Mouse (Mus musculus) heart, adult 9 months (tissue): ENCODE results near the gene Rsph1.

Experiments used
- DNase-seq, 2 experiments: peaks; one replicate each; pipeline ENCODE4 v3.0.0; 2022; ENCODE audit warnings: low spot score in 2 of 2

Rsph1 gene

DNA sequence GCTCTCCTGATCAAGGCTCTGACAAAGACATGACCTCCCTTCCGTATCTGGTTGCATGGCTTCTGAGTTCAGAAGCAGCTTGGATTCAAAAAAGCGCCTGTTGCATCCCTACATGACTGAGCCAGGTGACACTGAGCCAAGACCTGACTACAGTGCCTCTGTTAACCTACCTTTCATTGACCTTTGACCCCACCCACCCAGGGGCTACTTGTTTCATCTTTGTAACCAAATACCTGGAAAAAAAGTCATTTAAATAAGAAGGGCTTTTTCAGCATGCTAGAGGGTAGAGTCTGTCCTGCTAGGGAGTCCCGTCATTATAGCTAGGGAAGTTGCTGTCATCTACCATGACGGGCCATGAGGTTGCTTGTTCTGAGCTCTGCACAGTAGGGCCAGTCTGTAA is 26.2 kb upstream of the Rsph1 start:
- no peak for DNase-seq

DNA sequence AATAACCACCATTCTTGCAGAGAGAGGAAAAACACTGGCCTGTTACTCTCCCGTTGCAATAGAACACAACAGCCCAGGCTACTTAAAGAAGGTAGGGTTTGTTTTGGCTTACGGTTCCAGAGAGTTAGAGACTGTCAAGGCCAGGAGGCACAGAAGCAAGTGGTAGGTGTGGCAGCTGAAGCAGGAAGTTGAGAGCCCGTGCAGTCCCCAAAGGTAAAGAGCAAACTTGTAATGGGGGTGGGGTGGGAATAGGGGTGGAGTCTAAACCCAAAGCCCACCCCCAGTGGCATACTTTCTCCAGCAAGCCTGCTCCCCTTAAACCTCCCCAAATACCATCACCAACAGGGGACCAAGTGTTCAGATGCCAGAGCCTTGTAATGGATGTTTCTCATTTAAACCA is 23.6 kb upstream of the Rsph1 start:
- DNase-seq, result no peak

DNA sequence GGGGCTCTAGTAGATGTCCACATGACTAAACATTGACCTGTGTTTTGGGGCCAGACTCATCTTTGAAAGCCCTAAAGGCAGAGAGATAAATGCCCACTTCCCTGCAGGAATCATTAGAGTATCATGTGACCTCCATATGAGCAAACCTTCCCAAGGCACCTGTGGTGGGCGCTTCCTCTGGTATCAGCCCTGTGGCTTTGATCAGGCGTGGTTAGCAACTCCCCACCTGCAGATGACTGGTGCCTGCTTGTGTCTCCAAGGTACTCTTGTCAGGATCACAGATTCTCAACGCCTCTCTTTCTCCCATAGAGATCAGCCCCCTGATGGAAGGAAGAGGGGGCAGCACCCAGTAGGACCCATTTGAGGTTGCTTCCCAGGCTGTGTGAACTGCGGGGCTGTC is 22.8 kb upstream of the Rsph1 start:
- DNase-seq, result no peak

DNA sequence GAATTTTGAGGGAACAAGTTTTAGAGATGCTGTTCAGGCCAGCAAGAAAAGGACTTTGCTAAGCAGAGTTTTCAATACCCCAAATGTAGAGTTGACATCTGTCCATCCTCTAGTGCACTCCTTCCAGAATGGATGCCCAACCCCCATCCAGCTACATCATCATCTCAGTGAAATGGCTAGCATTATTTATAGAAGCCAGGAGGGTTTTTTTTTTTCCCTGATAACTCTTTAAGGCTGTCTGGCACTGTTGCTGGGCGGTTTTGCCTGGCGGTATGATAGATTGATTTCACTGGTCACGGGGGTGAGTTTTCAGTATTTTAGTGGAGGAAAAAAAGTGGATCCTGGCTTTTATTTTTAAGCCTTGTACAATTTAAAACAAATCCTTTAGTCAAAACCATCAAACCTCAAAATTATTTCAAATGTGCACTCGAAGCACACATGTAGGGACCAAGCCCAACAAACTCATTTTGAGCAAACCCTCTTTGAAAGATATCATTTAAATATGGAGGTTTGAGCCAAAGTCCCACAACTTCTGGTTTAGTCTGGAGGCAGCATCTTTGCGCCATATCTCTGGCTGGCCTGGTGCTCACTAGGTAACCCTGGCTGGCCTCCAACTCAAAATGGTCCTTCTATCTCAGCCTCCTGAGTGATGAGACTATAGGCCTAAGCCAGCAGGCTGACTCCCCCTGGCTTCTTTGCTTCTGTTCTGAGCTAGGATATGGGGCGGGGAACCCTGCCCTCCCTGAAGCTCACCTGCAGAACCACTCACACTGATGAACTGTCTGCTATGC is 21.4 kb upstream of the Rsph1 start:
- no peak for DNase-seq

DNA sequence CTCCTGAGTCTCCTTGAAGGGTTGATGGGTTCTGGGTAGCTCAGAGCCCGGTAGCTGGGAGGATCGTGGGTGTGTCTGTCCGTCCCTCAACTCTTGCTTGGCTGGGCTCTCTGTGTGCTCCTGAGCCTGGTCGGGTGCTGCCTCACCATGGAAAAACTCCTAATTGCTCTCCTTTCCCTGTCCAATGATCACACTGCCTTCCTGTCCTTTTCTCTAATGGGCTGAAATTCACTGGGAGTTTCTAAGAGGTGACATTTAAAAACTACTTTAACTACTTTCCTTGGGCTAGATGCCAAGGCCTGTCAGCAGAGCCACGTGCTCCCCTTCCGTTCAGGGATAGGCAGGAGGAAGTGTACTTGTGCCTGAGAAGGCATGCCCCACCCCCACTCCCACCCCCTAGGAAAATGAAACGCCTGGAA is 20.3 kb upstream of the Rsph1 start:
- peak; percentile 64 to 65 for DNase-seq

DNA sequence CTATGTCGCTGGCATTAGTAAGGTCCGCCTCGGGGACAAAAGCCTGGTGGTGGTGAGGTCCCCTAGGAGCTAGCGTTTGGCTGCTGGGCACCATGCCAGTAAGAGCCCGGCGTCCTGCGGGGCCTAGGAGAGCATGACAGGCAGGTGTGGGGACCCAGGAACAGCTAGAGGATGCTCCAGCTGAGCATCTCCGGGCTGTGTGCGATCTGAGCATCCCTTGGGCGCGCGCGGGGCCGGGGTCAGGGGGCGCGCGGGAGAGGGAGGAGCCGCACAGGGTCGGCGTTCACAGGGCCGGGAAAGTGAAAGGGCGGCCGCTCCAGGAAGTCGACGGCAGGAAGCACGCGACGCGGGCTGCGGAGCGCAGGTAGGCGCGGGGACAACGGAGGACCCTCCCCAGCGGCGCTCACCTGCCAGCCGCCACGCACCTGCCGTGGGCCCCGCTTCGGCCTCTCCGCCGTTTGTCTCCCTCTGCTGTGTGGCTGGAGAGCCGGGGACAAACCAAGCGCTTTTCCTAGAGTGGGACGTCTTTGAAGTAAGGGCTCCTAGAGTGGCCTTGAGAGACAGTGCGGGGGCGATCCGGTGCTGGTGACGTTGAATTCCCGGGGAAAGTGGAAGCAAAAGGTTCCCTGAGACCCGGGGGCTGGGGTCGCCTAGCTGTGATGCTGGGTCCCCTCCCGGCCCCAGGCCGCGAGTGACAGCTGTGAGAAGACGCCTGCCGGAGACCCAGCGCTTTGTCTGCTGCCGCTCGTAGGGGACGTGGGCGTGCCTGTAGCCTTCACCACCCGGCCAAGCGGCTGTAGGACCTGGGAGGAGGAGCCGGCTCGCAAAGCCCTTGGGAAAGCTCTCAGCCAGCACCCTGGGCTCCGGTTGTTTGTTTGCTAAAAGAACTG is 19.0 kb upstream of the Rsph1 start:
- DNase-seq, result peak; percentile 80 to 82

DNA sequence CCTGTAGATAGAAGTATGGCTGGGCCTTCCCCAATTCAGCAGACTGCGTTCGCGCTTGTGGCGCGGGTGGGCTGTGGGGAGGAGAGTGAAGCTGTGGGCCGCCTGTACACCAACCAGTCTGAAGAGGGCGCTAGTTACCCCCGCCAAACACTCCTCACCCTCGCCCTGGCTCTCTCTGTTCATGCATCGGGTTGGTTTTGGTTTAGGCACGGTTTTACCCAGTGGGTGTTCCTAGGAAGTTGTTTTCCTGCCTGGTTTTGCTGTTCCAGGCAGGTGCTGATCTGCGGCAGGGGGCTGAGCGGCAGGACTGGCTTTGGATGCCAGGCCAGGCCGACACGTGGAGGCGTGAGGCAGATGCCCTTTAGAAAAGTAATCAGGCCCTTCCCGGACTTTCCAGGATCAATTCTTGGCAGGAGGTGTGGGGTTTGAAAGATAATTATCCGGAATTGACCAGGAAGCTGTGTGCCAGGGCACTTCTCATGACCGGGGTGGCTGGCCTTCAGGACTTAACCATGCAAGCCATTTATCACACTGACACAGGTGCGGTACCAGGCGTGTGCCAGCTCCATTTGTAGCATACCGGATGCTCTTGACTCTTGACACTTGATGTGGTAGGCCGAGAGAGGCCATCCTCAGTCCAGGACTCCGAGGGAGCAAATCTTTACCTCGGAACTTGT is 18.2 kb upstream of the Rsph1 start:
- DNase-seq, result no peak

DNA sequence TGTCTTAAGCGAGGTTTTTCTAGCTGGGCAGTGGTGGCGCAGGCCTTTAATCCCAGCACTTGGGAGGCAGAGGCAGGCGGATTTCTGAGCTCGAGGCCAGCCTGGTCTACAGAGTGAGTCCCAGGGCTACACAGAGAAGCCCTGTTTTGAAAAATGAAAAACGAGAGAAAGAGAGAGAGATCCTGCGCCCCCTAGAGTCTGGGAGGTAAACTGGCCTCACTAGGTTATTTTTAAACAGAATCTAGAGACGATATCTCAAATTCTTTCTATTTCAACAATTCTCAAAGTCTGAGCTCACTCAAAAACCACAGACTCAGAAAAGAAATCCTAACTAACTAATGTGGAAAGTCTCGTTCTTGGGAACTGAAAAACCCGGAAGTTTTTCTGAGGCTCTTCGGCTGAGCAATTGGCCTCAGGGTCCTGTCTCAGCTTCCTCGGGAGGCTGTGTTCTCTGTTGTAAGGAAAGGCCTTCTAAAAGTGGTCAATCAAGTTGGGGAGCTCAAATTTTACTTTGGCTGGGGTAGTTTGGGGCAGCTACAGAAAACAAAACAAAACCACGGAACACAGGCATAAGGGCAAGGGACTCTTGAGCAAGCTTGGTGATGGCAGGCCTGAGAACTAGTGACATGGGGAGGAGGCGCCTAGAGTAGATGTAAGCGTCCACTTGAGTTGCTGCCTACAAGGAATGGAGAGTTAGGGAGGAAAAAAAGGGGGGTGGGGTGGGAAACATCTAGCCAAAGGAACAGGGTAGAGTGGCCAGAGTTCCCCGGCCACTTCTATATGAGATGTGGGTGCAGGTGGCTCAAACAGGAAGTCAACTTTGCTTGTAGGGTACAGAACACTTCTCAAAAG is 17.4 kb upstream of the Rsph1 start:
- no peak for DNase-seq

DNA sequence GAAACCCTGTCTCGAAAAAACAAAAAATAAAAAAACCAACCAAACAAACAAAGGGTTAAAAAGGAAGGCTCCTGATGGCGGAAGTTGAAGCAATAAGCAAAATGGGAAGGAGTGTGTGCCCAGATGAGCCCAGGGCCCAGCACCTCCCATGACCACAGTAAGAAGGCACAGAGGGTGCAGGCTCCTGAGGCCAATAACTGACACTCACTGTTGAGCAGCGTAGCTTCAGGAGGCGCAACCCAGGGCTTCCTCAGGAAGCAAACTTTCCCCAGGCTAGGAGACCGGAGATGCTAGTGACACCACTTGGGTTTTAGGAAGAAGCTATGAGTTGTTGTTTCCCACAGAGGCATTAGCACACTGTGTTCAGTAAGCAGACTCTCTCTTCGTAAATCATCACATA is 13.7 kb upstream of the Rsph1 start:
- DNase-seq, result no peak

DNA sequence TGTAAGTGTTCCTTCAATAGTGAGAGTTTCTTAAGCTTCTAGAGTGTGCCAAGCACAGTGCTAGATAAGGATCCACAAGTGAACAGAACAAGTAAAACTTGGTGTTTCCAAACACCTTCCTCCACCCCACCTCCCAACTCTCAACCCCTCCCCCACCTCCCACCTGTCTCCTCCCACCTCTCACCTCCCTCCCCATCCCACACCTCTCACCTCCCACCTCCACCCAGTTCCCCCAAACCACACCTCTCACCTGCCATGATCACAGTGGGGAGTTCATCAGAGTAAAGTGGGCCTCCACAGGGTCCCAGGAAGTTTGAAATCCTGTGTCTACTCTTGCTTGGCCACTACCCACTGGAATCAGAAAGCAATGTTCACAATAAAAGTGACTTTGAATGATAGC is 13.1 kb upstream of the Rsph1 start:
- DNase-seq, result no peak

DNA sequence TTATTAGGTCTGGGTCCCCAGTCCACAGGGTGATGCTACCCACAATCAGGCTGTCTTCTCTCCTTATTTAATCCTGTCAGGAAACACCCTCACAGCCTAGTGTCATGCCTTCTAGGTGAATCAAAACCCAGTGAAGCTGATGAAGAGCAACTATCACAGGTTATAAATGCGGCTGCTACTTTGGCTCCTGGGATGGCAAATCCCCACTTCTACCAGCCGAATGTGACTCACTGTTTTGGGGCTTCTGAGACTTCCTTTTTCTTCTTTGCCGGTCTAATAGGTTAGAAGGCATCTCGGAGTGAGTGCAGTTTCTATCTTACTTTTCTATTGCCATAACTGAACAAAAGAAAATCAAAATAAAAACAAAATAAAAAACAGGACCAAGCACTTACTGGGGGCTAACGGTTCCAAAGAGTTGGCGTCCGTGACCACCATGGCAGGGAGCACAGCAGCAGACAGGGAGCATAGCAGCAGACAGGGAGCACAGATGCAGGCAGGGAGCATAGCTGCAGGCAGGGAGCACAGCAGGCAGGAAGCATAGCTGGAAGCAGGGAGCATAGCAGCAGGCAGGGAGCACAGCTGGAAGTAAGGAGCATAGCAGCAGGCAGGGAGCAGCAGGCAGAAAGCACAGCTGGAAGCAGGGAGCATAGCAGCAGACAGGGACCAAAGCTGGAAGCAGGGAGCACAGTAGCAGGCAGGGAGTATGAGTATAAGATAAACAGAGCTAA is 12.0 kb upstream of the Rsph1 start:
- no peak for DNase-seq

DNA sequence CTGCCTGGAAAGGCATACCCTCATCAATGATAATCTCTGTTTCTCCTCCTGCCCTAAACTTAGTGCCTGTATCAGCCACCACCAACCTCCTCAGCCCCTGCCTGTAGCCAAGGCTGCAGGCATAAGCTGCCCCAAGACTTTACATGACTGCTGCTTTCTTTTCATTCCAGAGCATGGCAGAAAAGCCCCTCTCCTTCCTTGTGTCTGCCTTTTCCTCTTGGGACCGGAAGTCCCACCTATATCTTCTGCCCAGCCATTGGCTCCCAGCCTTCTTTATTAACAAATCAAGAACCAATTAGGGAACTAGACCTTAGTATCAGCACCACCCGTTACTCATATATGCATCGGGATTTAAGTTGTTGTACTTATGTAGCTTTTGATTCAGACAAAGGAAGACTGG is 10.0 kb upstream of the Rsph1 start:
- DNase-seq, result no peak

DNA sequence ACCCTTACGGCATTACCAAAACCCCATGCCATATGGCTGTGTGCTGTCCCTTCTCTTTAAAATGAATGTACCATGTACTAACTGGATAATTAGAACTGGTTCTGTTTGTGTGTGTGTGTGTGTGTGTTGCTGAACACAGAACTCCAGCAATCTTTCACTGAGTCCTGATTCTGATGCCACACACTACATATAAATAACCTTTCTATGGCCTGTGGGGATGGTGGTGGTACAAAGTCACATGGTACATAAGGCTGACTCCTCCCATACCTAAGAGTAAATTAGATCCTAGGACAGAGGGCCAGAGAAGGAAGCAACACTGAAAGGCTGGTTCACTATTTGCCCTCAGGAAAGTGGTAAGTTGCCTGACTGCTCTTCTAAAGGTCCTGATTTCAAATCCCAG is 9.3 kb upstream of the Rsph1 start, which contains the start of gene Slc37a1:
Slc37a1 (plus strand) TSS at position 301 of the 400 bp plus-strand sequence.
- no peak for DNase-seq

DNA sequence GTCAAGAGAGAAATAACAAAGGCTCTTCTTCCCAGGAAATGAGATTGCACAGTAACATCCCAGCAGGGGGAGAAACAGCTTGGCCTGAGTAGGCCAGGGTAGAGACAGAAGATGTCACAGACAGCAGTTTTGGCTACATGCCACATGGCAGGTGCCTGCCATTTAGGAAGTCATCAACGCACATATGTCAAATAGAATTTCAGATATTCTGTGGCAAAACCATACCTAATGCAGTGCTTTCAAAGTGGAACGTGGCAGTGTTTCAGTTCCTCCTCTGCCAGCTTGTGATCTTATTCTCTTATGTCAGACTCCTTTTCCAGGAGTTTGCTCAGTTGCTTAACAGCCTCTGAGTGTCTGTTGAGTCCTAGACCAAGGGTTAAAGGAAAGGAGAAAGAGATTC is 8.7 kb upstream of the Rsph1 start:
- DNase-seq, result no peak

DNA sequence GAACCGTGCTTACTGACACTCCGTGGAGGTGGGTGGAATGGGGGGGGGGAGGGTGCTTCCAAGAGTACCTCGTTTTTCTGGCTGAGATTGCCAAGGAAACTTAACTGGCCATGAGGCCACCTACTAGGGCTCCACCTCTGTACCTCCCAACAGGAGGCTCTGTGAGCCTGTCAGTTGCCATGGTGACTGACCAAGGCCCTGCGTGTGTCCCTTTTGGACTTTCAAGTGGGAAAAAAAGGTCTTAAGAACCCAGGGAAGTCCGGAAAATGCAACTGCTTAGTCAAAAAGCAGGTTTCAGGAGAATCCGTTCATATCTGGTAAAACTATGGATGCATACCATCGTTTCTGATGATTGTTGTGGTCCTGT is 5.5 kb upstream of the Rsph1 start:
- DNase-seq, result no peak

DNA sequence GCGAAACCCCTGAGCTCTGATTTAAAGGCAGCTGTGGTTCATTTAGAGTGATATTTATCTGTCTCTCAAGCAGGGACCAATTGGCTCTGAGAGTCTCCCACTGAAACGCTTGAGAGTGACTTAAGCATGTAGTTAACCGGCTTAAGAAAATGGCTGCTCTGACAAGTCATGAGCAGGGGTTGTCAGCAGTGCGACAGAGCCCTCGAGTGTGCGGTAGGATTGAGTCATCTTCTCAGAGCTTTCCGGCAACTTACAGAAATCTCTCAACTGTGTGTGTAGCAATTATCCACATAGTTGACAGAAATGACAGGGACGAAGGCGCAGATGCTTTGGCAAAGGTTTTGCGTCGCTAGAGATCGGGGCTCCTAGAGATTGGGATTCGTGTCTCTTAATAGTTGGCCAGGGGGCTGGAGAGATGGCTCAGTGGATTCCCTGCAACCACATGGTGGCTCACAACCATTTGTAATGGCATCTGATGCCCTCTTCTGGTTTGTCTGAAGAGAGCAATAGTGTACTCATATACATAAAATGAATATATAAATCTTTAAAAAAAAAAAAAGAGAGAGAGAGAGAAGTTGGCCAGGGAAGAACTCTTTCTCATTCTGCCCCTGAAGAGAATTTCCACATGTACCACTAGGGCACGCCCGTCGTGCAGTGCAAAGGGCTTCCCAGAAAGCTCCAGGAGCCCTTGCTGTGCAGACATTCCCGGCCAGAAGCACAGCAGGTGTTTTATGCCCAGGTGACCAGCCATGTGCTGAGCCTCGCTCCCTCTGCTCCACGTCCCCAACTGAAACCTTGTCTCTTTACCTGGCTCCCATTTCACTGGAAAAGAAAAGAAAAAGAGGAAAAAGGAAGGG is 4.9 kb upstream of the Rsph1 start:
- DNase-seq, result no peak

DNA sequence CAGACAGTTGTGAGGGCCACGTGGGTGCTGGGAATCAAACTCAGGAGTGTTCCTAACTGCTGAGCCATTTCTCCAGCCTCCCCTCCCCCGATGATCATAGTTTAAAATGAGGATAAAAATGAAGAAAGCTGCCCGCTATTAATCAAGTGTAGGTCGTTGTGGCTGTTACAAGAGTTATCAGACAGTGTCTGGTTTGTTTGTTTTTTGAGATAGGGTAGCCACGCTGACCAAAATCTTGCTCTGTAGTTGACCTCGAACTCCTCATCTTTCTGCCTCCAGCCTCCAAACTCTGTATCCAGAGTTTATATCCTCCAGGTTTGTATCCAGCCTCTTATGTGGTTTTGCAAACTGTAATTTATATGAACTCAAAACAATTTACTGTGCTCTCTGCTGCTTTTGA is 3.1 kb upstream of the Rsph1 start:
- DNase-seq, result no peak

DNA sequence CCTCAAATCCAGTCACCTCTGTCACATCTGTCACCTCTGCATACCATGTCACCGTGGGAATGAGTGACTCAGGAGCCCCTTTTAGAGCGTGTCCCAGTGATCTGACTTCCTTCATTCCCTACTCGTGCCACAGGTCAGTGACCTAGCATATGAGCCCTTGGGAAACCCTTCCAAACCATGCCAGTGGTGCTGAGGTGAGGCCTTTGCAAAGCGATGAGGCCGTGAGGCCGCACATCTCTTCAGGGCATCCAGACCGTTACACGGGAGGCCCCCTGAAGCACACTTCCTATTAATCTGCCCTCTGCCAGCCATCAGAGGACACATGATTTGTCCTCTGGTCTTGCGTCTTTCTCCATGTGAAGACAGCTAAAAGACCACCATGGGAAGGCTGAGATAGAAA is 2.4 kb upstream of the Rsph1 start:
- DNase-seq, result no peak

DNA sequence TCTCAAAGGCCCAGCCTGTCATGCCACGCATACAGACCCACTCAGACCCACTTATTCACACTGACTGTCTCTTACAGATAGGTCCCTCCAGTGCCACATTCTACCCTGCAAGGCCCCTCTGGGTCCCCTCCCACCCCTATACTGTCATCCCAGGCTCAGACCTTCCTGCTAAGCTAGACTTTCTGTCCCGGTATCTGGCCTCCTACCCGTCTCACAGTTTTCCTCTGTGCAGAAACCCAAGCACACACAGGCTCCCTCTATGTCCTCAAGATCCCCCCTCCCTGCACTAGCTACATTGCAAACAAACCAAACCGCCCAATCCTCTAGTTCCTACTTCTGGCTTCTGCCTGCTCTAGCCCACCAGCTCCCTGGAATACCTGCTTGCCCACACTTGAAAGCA is 748 bp upstream of the Rsph1 start:
- DNase-seq, result no peak
